Mouse (Mus musculus) lung, embryonic 16.5 days (tissue): ENCODE results near the gene Il9r. TPM values are rescaled to one million over a fixed set of nuclear protein-coding genes. Genes with fewer than 3 reads are reported as not detected.

Experiments used
- ATAC-seq: fragments of 200-750 bp; cut with Nextera tagmentation; 2 replicates; pipeline ENCODE4 v1.8.0; 2017; ENCODE audit warnings: low read depth, mild to moderate bottlenecking, moderate library complexity
- H3K27ac ChIP-seq: fragments of 300-500 bp; sonication (generic); 2 replicates; pipeline ENCODE4 v1.5.1; 2014; ENCODE audit warnings: mild to moderate bottlenecking, control low read depth, low read length
- H3K27me3 ChIP-seq: fragments of 300-500 bp; sonication (generic); 2 replicates; pipeline ENCODE4 v1.6.1; 2014; ENCODE audit warnings: low read depth, low read length, mixed read lengths; ENCODE audit not compliant: control insufficient read depth, insufficient read depth
- H3K36me3 ChIP-seq: fragments of 300-500 bp; sonication (generic); 2 replicates; pipeline ENCODE4 v1.6.1; 2014; ENCODE audit warnings: low read length; ENCODE audit not compliant: control insufficient read depth, insufficient read depth
- H3K4me1 ChIP-seq: fragments of 300-500 bp; sonication (generic); replicated peaks from 2 replicates; pipeline ENCODE4 v1.6.1; 2014; ENCODE audit warnings: low read length, mixed read lengths; ENCODE audit not compliant: control insufficient read depth, insufficient read depth
- H3K4me2 ChIP-seq: fragments of 300-500 bp; sonication (generic); 2 replicates; pipeline ENCODE4 v1.6.1; 2014; ENCODE audit warnings: low read depth, low read length, control low read depth
- H3K4me3 ChIP-seq: fragments of 300-500 bp; sonication (generic); 2 replicates; pipeline ENCODE4 v1.5.1; 2014; ENCODE audit warnings: mild to moderate bottlenecking, low read length, control low read depth
- H3K9ac ChIP-seq: fragments of 300-500 bp; sonication (generic); 2 replicates; pipeline ENCODE4 v1.6.1; 2014; ENCODE audit warnings: low read length, control low read depth
- H3K9me3 ChIP-seq: fragments of 300-500 bp; sonication (generic); 2 replicates; pipeline ENCODE4 v1.6.1; 2016; ENCODE audit warnings: low read length; ENCODE audit not compliant: control insufficient read depth
- WGBS: fragments of 180-500 bp; shearing (Covaris S2); extraction: QIAGEN DNeasy Blood & Tissue Kit; methylation state at CpG from one replicate; pipeline ENCODE4 v1.1.7; 2014; 5-methylcytosine and 5-hydroxymethylcytosine counted together
- polyA plus RNA-seq: library from polyadenylated mRNA; unstranded; fragments of >200 nt; fragmentation: Nextera tagmentation; extraction: Ambion mirVana; gene quantifications from 2 replicates; pipeline ENCODE4 v1.2.1, GENCODE M21; 2015

The Il9r gene
- polyA plus RNA-seq, 1 experiment from 2014 or later, result 0.06 TPM

GRCm38 (mm10) chr11:32230220-32230619 is 30.1 kb upstream of the Il9r start:
- WGBS, result 75% methylated on average over 4 of the region's 4 CpGs

GRCm38 (mm10) chr11:32228292-32228845 is 28.3 kb upstream of the Il9r start:
- no peak overlapping the region for H3K27ac ChIP-seq
- no peaks in the 10 kb centered on the region for H3K27me3 ChIP-seq
- ATAC-seq, result no peak
- no peak overlapping the region for H3K4me3 ChIP-seq
- H3K4me2 ChIP-seq, result no peak overlapping the region
- H3K4me1 ChIP-seq, result peaks cover 34% of the 10 kb centered on the region
- H3K9ac ChIP-seq, result no peak overlapping the region
- 88% methylated on average over 3 of the region's 3 CpGs for WGBS
- peaks cover 22% of the 10 kb centered on the region for H3K36me3 ChIP-seq
- no peaks in the 10 kb centered on the region for H3K9me3 ChIP-seq

More at GRCm38 (mm10) chr11:32230220-32230619, 30.1 kb upstream of the Il9r start:
- no peak overlapping the region for H3K4me3 ChIP-seq
- H3K36me3 ChIP-seq, result peaks cover 30% of the 10 kb centered on the region
- no peak for ATAC-seq
- H3K27me3 ChIP-seq, result no peaks in the 10 kb centered on the region
- H3K4me2 ChIP-seq, result no peak overlapping the region
- peaks cover 25% of the 10 kb centered on the region for H3K4me1 ChIP-seq
- no peaks in the 10 kb centered on the region for H3K9me3 ChIP-seq
- no peak overlapping the region for H3K27ac ChIP-seq
- H3K9ac ChIP-seq, result no peak overlapping the region

- peak overlapping the region; percentile 81; the same call in 1 of the 2 replicates for H3K4me2 ChIP-seq
- no peaks in the 10 kb centered on the region for H3K27me3 ChIP-seq
- peaks cover 41% of the 10 kb centered on the region for H3K4me1 ChIP-seq
- H3K36me3 ChIP-seq, result peaks cover 16% of the 10 kb centered on the region
- H3K9me3 ChIP-seq, result no peaks in the 10 kb centered on the region
- H3K27ac ChIP-seq, result no peak overlapping the region
- WGBS, result 88% methylated on average over 9 of the region's 9 CpGs
- ATAC-seq, result no peak
- H3K4me3 ChIP-seq, result no peak overlapping the region
- H3K9ac ChIP-seq, result peak overlapping the region; percentile 93; the same call in 1 of the 2 replicates
Observed at GRCm38 (mm10) chr11:32227555-32227954, 27.5 kb upstream of the Il9r start.

- Histone ChIP-seq H3K9me3 (no peaks in the 10 kb centered on the region), H3K36me3 (peaks cover 15% of the 10 kb centered on the region), H3K27me3 (no peaks in the 10 kb centered on the region), H3K4me1 (peaks cover 45% of the 10 kb centered on the region), H3K4me3 (peak overlapping the region; percentile 80), H3K4me2 (peak overlapping the region; percentile 81), H3K9ac (peak overlapping the region; percentile 93), H3K27ac (peak overlapping the region; percentile 96)
- ATAC-seq, result no peak
- WGBS, result 43% methylated on average over 1 of the region's 1 CpGs
Observed at GRCm38 (mm10) chr11:32227041-32227440, 27.0 kb upstream of the Il9r start.

- peak within 1 kb of the TSS; percentile 93 for H3K9ac ChIP-seq
- peak; percentile 64 for ATAC-seq
- peak within 1 kb of the TSS; percentile 81 for H3K4me2 ChIP-seq
- 3% methylated on average over 47 of the region's 47 CpGs for WGBS
- peaks cover 45% of the 10 kb centered on the region for H3K4me1 ChIP-seq
- peaks cover 9% of the 10 kb centered on the region for H3K36me3 ChIP-seq
- H3K9me3 ChIP-seq, result no peaks in the 10 kb centered on the region
- H3K4me3 ChIP-seq, result peak within 1 kb of the TSS; percentile 80
- H3K27ac ChIP-seq, result peak within 1 kb of the TSS; percentile 96
- H3K27me3 ChIP-seq, result no peaks in the 10 kb centered on the region
Observed at GRCm38 (mm10) chr11:32226124-32226871, 26.2 kb upstream of the Il9r start, which contains the start of gene Mpg. Mpg (plus strand) TSS chr11:32226505.

- H3K9ac ChIP-seq, result peak overlapping the region; percentile 53
- H3K4me3 ChIP-seq, result no peak overlapping the region
- H3K4me2 ChIP-seq, result peak overlapping the region; percentile 25
- H3K9me3 ChIP-seq, result no peaks in the 10 kb centered on the region
- ATAC-seq, result peak; percentile 27
- peak overlapping the region; percentile 96 for H3K27ac ChIP-seq
- WGBS, result 44% methylated on average over 7 of the region's 7 CpGs
- peaks cover 51% of the 10 kb centered on the region for H3K4me1 ChIP-seq
- H3K27me3 ChIP-seq, result no peaks in the 10 kb centered on the region
- H3K36me3 ChIP-seq, result peaks cover 3% of the 10 kb centered on the region
Observed at GRCm38 (mm10) chr11:32225222-32226104, 25.4 kb upstream of the Il9r start.

- Histone ChIP-seq H3K9me3 (no peaks in the 10 kb centered on the region), H3K9ac (peak overlapping the region; percentile 53), H3K27ac (peak overlapping the region; percentile 96), H3K36me3 (no peaks in the 10 kb centered on the region), H3K4me3 (no peak overlapping the region), H3K4me1 (peaks cover 60% of the 10 kb centered on the region), H3K4me2 (peak overlapping the region; percentile 25; the same call in 1 of the 2 replicates), H3K27me3 (no peaks in the 10 kb centered on the region)
- 5% methylated on average over 4 of the region's 4 CpGs for WGBS
- peak; percentile 68 for ATAC-seq
Observed at GRCm38 (mm10) chr11:32224468-32225139, 24.5 kb upstream of the Il9r start.

GRCm38 (mm10) chr11:32223297-32223967 is 23.4 kb upstream of the Il9r start:
- no peaks in the 10 kb centered on the region for H3K27me3 ChIP-seq
- whole genome bisulfite sequencing, result 63% methylated on average over 4 of the region's 4 CpGs
- H3K4me2 ChIP-seq, result no peak overlapping the region
- peak overlapping the region; percentile 96 for H3K27ac ChIP-seq
- no peak overlapping the region for H3K4me3 ChIP-seq
- no peaks in the 10 kb centered on the region for H3K36me3 ChIP-seq
- H3K9me3 ChIP-seq, result no peaks in the 10 kb centered on the region
- peaks cover 60% of the 10 kb centered on the region for H3K4me1 ChIP-seq
- H3K9ac ChIP-seq, result no peak overlapping the region
- no peak for ATAC-seq
